Mouse (Mus musculus) heart, postnatal 0 days (tissue): ENCODE measurements around the gene Greb1.

Experiments used
- CTCF ChIP-seq: IDR thresholded peaks from 2 replicates; pipeline ENCODE4 v1.5.1; 2016; ENCODE audit warnings: antibody characterized with exemption, control low read depth, low read depth
- EP300 ChIP-seq: IDR thresholded peaks from 2 replicates; pipeline ENCODE4 v1.6.1; 2016; ENCODE audit warnings: antibody characterized with exemption, low read depth

DNA sequence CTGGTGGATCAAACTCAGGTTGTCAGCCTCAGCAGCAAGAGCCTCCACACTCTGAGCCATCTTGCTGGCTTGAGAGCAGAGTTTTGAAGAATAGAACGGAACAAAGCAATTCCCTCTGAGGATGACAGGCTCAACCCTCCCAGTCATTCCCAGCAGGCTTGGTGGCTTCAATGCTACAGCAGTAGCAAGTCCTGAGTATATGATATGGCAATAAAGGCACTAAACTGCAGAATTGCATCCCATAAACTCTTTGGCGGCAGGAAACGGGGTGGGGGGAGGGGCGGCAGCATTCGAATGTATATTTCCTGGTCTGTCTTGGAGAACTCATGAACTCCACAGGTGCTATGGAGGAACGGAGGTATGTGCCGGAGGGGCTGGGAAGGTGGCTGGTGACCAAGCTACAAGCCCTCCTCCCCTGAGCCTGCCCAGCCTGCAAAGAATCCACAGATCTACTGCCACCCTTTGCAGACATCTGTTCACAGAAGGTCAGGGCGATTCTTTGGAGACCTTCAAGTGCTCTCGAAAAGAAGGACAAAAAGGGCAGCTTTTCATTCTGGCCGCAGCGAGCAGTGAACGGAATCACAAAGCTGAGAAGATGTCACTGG lies 48.3 kb downstream of the Greb1 start:
- no peak for TF ChIP-seq CTCF
- TF ChIP-seq EP300, result no peak
